In genomic region chr9:72674957-72675744, GRCm38 (mm10) we compare ENCODE assay signal across 11 mouse cellular contexts.
"Had no signal": no experiment of that assay in that cellular context is flagged by ENCODE, and none has a peak within 500 bp of the region (broad histone marks: within the 10 kb centered on the region; RNA-seq: fewer than 3 reads in every experiment).

No protein-coding gene starts in this region.

- H3K9ac ChIP-seq: limb, embryonic 12.5 days; liver, embryonic 14.5 days; midbrain, embryonic 13.5 days had no signal

- DNase-seq: kidney, adult 9 months; kidney, postnatal 36 days; lung, adult 2 months; lung, postnatal 36 days; thymus, postnatal 36 days had no signal

- H3K4me2 ChIP-seq: limb, embryonic 12.5 days; midbrain, embryonic 13.5 days had no signal

- ATAC-seq: lung, postnatal 0 days; midbrain, embryonic 13.5 days had no signal

- H3K4me3 ChIP-seq: limb, embryonic 12.5 days; midbrain, embryonic 13.5 days had no signal

- H3K9me3 ChIP-seq: limb, embryonic 12.5 days; midbrain, embryonic 13.5 days had no signal

- H3K27me3 ChIP-seq: limb, embryonic 12.5 days; midbrain, embryonic 13.5 days had no signal

- H3K27ac ChIP-seq: kidney, postnatal 0 days; limb, embryonic 12.5 days; liver, embryonic 14.5 days; midbrain, embryonic 13.5 days; stomach, postnatal 0 days had no signal
